Mouse (Mus musculus): Measurements from ENCODE around the gene Grn. TPM values are rescaled to one million over a fixed set of nuclear protein-coding genes. Genes with fewer than 3 reads are reported as not detected.
A peak's percentile ranks its signal among the peaks of the same experiment; 100 is the strongest.
"Not testable (repeated sequence)": the region's sequence is repeated elsewhere in the genome, so short reads cannot be mapped to it uniquely, and the experiment has no call there.

Grn gene
- total RNA-seq (2021): 10 to 100 TPM; 69.9 to 74.0 TPM

DNA sequence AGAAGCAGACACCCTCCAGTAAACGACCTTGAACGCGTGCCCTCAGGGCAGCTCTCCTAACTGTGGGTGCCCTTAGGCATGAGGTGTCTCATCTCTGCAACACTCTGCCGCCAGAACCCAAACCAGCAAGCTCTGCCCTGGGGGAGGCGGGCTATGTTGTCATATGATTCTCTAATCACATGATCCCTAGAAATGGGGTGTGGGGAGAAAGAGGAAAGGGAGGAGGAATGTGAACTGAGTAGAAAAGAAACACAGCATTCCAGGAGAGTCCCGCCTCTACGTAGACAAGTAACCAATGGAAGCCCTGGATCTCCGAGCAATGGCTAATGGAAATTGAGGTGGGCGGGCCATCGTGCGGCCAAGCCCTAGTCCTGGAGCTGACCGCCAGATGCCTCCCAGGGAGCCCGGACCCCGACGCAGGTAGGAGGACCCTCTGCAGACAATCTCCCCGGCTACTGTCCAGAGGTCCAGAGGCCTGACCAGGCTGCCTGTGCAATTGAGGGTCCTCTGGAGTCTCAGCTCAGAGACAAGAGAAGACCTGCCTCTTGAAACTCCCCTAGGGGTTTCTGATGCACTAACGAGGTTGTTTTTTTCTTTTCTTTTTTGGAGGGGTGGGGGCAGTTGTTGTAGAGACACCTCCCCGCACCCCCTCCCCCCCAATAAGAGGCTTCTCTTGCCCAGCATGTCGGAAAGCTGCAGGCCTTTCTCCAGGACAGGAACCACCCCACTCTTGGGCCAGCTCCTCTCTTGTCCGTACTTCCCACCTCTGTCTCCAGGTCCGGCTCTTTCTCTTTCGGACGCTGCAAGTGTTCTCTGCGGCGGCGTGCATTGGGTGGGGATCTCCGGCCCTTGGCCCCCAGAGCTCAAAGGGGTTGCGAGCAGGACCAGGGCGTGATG, at the start of gene Grn:
TSS of gene Grn (plus strand) at position 195 of the 897 bp plus-strand sequence.
- DNase-seq (ENCODE audit: extremely low spot score in 1 of 2, low spot score in 1 of 2): peak in 1 of 2 experiments; percentile 66

DNA sequence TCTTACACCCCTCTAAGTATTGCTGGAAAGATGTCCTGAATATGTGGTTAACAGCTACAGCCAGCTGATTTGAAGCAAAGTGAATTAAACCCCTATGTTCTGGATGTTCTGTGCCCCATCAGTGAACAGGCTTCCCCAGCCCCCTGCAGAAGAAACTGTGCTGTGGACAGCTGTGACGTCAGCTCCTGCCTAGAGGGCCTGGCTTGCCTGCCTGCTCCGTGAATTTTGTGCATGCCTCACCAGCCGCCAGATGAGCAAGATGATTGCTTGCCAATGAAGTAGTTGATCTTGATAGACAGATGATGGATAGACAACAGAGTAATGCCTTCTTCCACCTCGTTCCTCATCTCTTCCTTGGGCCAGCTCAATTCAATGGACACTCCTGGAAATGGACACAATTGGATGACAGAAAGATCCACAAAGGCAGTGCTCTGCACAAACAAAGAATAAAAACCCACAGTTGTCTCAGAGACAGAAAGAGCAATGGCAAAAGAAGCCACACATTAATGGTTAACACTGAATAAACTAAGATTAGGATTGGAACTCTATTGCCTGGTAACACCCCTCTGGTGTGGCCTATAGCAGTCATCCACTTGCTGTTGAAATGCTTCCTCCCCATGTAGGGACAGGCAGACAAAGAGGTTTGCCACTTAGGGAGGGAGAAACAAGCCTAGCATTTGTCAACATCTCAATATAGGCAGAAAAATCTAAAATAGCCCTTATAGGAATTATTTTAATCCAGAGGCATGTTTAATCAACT, 48.6 kb upstream of the Grn start:
- DNase-seq (ENCODE audit: extremely low spot score in 1 of 2, low spot score in 1 of 2): no peak

DNA sequence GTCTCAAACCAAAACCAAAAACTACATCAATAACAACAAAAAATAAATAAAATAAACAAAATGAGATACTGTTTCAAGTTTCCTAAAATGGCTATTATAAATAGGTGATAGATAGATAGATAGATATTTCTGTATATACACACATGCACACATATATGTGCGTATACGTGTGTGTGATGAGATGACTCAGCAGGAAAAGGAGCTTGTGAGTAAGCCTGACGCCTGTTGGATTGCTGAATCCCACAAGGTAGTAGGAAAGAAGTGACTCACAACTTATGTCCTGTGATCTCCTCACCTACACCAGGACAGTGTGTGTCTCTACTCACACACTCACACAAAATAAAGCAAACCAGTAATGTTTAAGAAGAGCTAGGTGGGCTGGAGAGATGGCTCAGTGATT, 47.3 kb upstream of the Grn start:
- no peak for DNase-seq (ENCODE audit: extremely low spot score in 1 of 2, low spot score in 1 of 2)

DNA sequence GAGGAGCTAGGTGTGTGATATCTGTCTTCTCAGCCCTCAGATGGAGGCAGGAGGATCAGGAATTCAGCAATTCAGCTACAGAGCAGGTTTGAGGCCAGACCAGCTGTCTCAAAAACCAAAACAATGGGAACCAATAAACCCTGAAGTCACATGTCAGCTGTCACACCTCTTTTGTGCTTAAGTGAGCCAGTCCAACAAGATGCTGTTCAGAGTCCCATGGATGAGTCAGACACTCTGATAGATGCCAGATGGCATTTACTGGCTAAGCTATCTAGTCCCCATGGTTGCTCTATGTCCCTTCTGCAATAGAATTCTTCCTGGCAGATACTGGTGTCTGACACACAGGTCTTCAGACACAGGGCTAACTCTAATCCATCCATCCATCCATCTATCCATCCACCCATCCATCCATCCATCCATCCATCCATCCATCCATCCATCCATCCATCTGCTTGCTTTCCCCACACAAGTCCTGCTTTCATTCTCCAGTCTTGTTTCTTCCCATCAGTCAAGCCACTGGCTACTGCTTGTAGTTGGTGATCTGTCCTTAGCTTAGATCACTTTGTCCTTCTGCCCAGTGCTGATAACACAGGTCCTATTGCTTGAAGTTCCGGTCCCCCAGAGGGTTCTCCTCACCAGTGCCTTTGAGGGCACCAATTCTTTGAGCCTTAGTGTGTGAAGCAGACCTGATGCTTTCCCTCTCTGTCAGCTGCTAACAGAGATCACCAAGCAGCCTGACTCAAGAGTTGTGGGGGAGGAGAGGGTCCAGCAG, 46.6 kb upstream of the Grn start:
- DNase-seq (ENCODE audit: extremely low spot score in 1 of 2, low spot score in 1 of 2): no peak

DNA sequence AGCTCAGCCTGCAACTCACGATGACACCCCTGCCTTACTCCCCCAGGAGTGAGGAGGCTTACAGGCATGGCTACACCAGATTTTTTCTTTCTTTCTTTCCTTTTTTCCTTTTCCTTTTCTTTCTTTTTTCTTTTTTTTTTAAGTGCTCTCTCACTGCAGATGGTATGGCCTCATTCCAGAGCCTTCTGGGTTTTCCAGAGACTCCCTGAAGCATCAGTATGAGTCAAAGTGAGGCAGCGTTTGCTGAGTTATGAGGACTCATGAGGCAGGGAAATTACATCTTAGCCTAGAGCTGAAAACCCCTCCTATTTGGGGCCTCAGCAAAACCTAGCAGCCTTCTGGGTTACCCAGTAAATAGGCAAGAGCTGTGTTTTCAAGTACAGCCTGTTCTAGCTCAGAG, 45.7 kb upstream of the Grn start:
- no peak for DNase-seq (ENCODE audit: extremely low spot score in 1 of 2, low spot score in 1 of 2)

DNA sequence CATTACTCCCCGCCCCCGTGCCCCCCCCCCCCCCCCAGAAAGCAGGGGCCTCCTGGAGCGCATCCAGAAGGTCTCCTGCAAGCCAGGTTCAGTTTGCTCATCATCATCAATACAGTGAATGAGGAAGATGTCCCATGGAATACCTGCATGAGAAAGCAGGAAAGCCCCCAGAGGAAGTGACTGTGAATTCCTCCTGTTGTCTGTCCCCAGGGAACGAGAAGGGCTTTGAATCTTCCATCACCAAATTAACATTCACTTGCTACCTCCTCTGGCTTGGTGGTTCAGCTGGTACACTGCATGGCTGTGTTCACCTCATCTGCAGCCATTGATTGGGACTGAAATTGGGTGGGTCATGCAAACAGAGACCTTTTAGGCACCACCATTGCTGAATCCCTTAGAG, 45.0 kb upstream of the Grn start:
- no peak for DNase-seq (ENCODE audit: extremely low spot score in 1 of 2, low spot score in 1 of 2)

DNA sequence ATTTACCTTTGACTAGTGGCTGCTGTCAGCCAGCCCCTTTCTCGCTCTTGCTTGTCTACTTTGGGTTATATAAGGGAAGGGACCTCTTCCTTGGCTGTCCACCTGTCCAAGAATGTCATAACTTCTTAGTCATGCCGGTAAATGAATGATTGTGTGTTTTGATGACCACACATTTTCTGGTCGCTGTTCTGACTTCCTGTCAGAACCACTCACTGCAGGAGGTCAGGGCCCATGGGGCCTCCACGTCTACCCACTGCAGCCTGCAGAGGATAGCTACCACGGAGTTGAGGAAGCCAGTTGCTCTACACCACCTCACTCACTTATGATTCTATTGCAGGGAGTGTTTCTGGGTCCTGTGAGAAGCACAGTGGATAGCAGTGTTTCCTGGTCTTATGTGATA, 44.0 kb upstream of the Grn start:
- DNase-seq (ENCODE audit: extremely low spot score in 1 of 2, low spot score in 1 of 2): no peak

DNA sequence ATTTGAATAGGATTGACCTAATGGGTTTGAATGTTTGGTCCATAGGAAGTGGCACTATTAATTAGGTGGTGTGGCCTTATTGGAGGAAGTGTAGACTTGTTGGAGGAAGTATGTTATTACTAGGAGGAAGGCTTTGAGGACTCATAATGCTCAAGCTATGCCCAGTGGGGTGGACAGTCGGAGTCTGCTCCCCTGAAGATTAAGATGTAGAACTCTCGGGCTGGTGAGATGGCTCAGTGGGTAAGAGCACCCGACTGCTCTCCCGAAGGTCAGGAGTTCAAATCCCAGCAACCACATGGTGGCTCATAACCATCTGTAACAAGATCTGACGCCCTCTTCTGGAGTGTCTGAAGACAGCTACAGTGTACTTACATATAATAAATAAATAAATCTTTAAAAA, 40.7 kb upstream of the Grn start:
- not testable (repeated sequence) for DNase-seq (ENCODE audit: extremely low spot score in 1 of 2, low spot score in 1 of 2)

DNA sequence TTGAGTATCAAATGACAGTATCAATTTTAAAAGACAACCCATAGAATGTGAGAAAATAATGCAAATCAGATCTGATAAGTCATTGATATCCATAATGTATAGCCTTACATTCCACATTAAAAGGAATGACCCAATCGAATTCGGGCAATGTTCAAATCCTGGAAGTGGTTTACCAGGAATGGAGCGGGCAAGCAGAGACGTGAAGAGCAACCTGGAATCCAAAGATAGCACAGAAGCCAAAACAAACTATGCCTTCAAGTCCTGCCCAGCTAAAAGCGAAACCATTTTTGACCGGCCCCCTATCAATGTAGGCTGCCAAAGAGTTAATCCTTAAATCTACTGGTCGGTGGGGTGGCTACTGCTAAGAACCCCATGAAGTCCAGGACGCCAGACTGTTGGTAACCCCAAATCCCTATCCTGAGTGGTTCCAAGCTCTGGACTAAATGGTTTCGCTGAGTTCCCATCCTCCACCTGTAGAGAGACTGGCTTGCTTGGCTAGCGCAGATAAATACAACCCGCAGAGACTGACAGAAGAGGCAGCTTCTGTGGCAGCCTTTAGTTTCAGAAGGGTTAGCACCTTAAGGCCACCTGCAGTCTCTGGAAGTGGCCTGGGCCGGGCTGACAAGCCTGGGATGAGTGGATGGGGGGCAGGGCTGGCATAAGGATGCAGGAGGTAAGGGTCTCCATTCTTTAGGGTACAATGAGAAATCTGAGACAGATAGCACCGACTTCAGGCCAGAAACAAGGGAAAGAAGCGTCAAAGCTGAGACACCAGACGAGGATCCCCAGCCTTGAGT, 37.5 kb upstream of the Grn start:
- DNase-seq (ENCODE audit: extremely low spot score in 1 of 2, low spot score in 1 of 2): no peak

DNA sequence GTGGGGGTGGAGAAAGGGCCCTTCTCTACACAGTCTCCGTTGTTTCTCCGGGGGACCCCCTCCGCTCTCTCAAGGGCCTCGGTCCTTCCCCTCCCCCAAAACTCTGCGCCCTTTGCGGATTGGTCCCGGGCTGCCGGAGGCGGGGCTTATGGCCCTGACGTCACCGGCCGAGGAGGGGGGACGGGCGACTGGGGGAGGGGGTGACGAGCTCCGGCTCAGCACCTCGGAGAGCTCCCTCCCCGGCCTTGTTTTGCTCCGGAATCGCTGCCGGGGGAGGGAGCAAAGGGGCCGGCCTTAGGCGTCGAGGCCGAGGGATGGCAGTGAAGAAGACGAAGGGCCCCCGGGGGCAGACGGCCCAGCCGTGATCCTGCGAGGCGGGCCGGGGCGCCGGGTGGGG, 36.9 kb upstream of the Grn start, which contains the start of gene Rundc3a:
TSS of gene Rundc3a (plus strand) at position 166 of the 397 bp plus-strand sequence.
- DNase-seq (ENCODE audit: extremely low spot score in 1 of 2, low spot score in 1 of 2): peak; percentile 92 to 95

DNA sequence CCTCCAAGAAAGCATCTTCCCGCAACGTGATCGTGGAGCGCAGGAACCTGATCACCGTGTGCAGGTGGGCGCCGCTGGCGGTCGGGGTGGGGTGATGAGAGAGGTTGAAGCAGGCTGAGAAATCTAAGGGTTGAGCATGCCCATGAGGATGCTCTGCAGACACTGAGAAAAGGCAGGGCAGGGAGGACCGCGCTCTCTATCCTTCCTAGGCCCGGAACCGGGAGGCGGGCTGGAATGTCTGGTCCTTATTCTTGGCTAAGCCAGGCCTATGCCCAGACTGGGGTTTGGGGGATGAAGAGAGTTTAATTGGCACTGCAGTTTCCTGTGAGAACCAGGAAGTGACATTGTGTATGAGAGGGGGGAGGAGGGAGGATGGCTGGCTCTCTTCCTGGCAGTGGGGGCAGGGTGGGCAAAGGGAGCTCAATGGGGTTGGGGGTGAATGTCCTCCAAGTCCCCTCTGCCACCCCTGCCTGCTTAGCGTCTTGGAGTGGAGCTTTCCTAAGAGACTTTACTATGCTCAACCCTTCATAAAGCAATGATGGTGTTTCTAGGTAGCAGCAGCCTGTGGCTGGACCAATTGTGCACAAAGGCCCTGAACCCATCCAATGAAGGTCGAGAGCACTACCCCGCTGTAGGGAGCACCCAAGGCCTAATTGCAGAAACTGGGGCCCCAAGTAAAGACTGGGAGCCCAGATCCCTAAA, 36.2 kb upstream of the Grn start:
- peak in 1 of 2 experiments; percentile 45 for DNase-seq (ENCODE audit: extremely low spot score in 1 of 2, low spot score in 1 of 2)

DNA sequence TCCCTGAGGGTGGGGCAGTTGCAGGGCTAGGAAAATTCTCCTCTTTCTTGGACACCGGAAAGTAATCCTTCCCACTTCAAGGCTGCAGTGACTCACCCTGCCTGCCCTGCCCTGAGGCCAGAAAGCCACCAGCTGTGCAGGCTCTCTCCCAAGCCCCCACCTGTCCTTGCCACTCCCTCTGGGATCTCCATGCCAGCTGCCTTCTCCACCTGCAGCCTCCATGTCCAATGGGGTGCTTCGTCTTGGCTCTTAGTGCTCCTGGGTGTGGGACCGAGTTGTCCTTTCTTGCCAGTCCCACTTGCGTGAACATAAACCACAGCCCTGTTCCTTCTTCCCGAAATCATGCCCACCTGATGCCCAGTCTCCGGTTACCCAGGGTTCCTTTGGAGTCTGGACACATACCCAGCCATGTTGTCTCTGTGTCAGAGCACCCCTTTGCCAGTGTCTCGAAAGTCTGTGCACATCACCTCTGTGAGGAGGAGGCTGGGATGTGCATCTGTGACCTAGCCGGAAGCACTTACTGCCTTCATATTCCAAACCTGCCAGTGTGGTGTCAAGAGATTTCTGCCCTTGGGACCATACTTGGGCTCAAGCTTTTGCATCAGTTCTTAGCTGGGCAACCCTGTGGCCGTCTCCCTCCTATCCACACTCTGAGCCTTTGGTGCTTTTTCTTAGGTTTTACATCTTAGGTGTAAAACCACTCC, 35.5 kb upstream of the Grn start:
- DNase-seq (ENCODE audit: extremely low spot score in 1 of 2, low spot score in 1 of 2): peak in 1 of 2 experiments; percentile 14

DNA sequence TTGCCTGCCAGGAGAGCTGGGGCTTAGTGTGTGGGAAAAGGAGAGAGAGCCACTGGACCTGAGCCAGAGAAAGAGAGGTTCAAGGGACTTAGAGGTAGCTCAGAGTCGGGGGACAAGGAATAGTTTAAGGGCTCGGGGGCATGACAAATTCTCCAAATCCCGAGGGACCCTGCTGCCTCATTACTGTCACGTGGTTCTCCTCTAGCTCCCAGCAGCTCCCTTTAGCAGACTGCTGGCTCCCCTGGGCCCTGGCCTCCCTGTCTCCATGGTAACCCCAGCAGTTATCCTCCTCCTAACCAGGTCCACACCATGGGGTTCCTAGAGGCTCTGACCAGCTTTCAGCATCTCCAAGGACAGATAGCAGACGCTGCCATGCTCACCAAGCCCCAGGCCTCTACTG, 34.9 kb upstream of the Grn start:
- no peak for DNase-seq (ENCODE audit: extremely low spot score in 1 of 2, low spot score in 1 of 2)

DNA sequence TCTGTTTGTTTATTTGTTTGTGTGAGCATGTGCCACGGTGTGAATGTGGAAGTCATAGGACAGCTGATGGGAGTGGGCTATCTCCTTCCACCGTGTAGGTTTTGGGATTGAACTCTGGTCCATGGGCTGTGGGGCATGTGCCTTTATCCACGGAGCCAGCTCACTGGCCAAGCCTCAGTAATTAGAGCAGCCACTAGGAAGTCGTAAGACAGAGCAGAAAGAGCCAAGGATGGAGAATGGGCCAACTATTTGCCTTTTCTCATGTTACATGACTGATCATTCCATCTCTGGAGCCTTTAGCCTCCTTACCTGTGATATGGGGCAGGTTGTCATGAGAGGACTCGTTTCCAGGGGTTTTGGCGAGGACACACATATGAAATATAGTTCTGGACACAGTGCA, 33.9 kb upstream of the Grn start:
- no peak for DNase-seq (ENCODE audit: extremely low spot score in 1 of 2, low spot score in 1 of 2)

DNA sequence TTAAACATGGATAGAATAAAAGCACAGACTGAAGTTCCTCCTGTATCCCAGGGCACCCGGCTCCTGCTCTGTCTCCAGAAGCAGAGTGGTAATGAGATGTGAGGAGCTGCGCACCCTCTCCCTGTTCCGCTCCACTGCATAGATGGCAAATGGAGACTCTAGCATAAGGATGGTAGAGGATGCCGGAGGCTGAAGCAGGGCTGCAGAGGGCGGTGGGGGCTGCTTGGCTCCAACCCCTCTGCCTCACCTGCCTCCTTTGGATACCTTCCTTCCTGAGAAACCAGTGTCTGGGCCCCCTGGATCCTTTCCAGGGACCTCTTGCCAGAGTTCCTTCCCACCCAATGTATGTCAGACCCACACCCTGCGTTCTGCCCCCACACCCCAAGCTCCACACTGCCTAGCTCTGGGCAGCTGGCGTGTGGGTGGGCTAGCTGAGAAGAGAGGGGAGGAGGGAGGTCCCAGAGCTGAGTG, 33.4 kb upstream of the Grn start:
- DNase-seq (ENCODE audit: extremely low spot score in 1 of 2, low spot score in 1 of 2): peak in 1 of 2 experiments; percentile 12

DNA sequence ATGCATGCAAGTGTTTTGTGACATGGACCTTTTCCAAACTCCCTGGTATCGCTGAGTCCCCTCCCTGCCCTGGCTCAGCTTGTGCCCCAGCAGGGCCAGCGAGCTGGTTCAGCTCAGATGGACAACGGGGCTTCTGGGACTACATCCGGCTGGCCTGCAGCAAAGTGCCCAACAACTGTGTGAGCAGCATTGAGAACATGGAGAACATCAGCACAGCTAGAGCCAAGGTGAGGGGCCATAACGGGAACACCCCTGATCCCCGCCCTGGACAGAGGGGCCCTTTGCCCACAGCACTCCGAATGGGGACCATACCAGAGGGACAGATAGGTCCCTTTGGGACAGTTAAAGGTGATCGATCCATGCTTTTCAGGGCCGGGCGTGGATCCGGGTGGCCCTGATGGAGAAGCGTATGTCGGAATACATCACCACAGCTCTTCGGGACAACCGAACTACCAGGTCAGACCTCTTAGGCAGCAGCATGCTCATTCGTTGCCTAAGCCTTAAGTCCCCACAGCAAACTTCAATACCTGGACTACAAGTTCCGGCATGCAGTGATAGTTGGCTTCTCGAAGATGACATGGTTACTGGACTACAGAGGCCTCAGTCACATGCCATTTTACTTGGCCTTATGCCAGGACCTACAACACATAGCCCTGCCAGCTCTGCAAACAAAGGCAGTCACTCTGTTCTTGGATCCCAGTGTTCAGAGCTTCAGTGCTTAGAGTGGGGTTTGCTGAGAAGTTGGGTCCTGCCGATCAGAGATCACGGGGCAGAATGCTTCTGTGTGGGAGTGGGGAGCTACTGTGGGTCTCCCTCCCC, 31.9 kb upstream of the Grn start:
- DNase-seq (ENCODE audit: extremely low spot score in 1 of 2, low spot score in 1 of 2): no peak

DNA sequence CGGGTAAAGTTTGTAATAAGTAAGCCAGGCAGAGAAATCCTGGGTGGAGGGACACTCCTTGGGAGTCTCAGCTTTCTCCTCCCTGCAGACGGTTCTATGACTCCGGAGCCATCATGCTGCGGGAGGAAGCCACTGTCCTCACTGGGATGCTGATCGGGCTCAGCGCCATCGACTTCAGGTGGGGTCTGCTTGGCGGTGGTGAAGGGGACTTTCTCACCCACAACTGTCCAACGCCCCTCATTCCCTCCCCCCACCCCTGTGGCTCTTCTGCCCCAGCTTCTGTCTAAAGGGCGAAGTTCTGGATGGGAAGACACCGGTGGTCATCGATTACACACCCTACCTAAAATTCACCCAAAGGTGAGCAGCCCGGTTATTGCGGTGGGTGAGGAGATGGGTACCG, 31.0 kb upstream of the Grn start:
- DNase-seq (ENCODE audit: extremely low spot score in 1 of 2, low spot score in 1 of 2): no peak

DNA sequence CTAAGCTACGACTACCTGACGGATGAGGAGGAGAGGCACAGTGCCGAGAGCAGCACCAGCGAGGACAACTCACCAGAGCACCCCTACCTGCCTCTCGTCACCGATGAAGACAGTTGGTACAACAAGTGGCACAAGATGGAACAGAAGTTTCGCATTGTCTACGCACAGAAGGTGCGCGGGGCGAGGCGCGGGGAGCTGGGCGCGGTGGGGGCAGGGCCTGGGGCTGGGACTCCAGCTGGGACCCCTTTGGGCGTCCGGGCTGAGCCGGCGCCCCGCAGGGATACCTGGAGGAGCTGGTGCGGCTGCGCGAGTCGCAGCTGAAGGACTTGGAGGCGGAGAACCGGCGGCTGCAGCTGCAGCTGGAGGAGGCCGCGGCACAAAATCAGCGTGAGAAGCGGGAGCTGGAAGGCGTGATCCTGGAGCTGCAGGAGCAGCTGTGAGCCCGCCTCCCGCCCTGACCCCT, 30.5 kb upstream of the Grn start:
- DNase-seq (ENCODE audit: extremely low spot score in 1 of 2, low spot score in 1 of 2): no peak

Measured in layer of hippocampus, postnatal 25 days (tissue).